Mouse (Mus musculus): ENCODE results near the gene C5ar1. TPM values are rescaled to one million over a fixed set of nuclear protein-coding genes. Genes with fewer than 3 reads are reported as not detected.

C5ar1 gene
- polyA plus RNA-seq, 1 experiment from 2014 or later: 1.2 TPM

GRCm38 (mm10) chr7:16296146-16296545 is 36.8 kb upstream of the C5ar1 start:
- no peaks in the 10 kb centered on the region for H3K9me3 ChIP-seq (replicated peaks; ENCODE audit: control insufficient read depth, low read length, poor library complexity, severe bottlenecking)
- H3K4me1 ChIP-seq (ENCODE audit: control insufficient read depth, insufficient read depth, low read length): peaks cover 38% of the 10 kb centered on the region
- no peaks in the 10 kb centered on the region for H3K27me3 ChIP-seq (ENCODE audit: control insufficient read depth, insufficient read depth, low read depth, low read length)
- no peaks in the 10 kb centered on the region for H3K36me3 ChIP-seq (ENCODE audit: control insufficient read depth, insufficient read depth, low read length)
- H3K9ac ChIP-seq (ENCODE audit: low read depth, low read length): no peak overlapping the region
- 41% methylated on average over 2 of the region's 2 CpGs for WGBS
- H3K4me3 ChIP-seq (ENCODE audit: low read depth, low read length): no peak overlapping the region
- H3K4me2 ChIP-seq (ENCODE audit: low read length): peak overlapping the region; percentile 94
- ATAC-seq: no peak
- no peak overlapping the region; the same call in 1 of the 2 replicates for H3K27ac ChIP-seq (ENCODE audit: low read length)

DNA sequence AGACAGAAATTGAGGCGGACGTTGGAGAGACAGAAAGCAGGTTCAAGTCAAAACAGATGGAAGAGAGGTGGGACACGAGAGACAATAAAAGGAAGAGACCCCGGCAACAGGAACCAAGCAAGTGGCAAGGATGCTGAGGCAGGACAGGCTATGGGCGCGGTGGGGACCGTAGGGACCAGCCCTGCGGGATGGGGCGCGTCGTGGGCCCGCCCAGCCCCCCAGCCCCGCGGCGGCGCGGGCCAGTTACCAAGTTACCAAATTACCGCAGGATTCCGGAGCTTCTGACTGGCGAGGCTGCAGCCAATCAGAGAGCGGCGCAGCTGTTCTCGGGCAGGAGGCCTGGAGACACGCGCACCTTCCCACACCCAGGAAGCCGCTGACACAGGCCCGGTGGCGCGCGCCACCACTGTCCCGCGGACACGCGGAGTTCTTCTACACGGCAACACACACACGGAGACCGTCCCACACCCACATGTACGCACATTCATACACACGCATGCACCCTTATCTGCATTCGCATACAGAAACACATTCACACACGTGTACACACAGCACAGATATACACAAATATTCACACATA is 36.1 kb upstream of the C5ar1 start:
- 2% methylated on average over 41 of the region's 41 CpGs for WGBS

GRCm38 (mm10) chr7:16294837-16295236 is 35.5 kb upstream of the C5ar1 start:
- WGBS: under 1% methylated on average over 23 of the region's 23 CpGs
- Histone ChIP-seq H3K4me1 (ENCODE audit: control insufficient read depth, insufficient read depth, low read length) (peaks cover 32% of the 10 kb centered on the region), H3K4me2 (ENCODE audit: low read length) (peak overlapping the region; percentile 94), H3K36me3 (ENCODE audit: control insufficient read depth, insufficient read depth, low read length) (no peaks in the 10 kb centered on the region), H3K27me3 (ENCODE audit: control insufficient read depth, insufficient read depth, low read depth, low read length) (no peaks in the 10 kb centered on the region), H3K9me3 (replicated peaks; ENCODE audit: control insufficient read depth, low read length, poor library complexity, severe bottlenecking) (no peaks in the 10 kb centered on the region), H3K9ac (ENCODE audit: low read depth, low read length) (peak overlapping the region; percentile 36), H3K27ac (ENCODE audit: low read length) (peak overlapping the region; percentile 75), H3K4me3 (ENCODE audit: low read depth, low read length) (peak overlapping the region; percentile 48)
- peak; percentile 57 for ATAC-seq

More for the DNA sequence above, 36.1 kb upstream of the C5ar1 start:
- Histone ChIP-seq H3K9ac (ENCODE audit: low read depth, low read length) (peak overlapping the region; percentile 36), H3K36me3 (ENCODE audit: control insufficient read depth, insufficient read depth, low read length) (no peaks in the 10 kb centered on the region), H3K4me3 (ENCODE audit: low read depth, low read length) (peak overlapping the region; percentile 48), H3K27me3 (ENCODE audit: control insufficient read depth, insufficient read depth, low read depth, low read length) (no peaks in the 10 kb centered on the region), H3K4me1 (ENCODE audit: control insufficient read depth, insufficient read depth, low read length) (peaks cover 35% of the 10 kb centered on the region), H3K4me2 (ENCODE audit: low read length) (peak overlapping the region; percentile 94), H3K9me3 (replicated peaks; ENCODE audit: control insufficient read depth, low read length, poor library complexity, severe bottlenecking) (no peaks in the 10 kb centered on the region), H3K27ac (ENCODE audit: low read length) (peak overlapping the region; percentile 75)
- ATAC-seq: peak; percentile 19

DNA sequence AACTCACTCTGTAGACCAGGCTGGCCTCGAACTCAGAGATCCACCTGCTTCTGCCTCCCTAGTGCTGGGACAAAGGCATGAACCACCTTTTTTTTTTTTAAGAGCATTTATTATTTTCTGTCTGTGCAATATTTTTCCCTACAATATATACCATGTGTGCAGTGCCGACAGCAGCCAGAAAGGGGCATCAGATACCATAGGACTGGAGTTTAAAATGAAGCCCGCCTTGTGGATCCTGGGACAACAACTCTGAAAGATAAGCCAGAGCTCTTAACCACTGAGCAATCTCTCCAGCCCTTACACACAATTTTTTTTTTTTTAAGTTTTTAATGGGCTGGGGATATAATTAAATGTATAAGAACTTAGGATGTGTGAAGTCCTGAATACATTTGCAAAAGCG is 35.0 kb upstream of the C5ar1 start:
- no peak for ATAC-seq
- no peak overlapping the region for H3K4me3 ChIP-seq (ENCODE audit: low read depth, low read length)
- H3K9me3 ChIP-seq (replicated peaks; ENCODE audit: control insufficient read depth, low read length, poor library complexity, severe bottlenecking): no peaks in the 10 kb centered on the region
- no peak overlapping the region for H3K27ac ChIP-seq (ENCODE audit: low read length)
- peaks cover 32% of the 10 kb centered on the region for H3K4me1 ChIP-seq (ENCODE audit: control insufficient read depth, insufficient read depth, low read length)
- no peaks in the 10 kb centered on the region for H3K36me3 ChIP-seq (ENCODE audit: control insufficient read depth, insufficient read depth, low read length)
- H3K4me2 ChIP-seq (ENCODE audit: low read length): peak overlapping the region; percentile 94
- 33% methylated on average over 4 of the region's 4 CpGs for WGBS
- H3K9ac ChIP-seq (ENCODE audit: low read depth, low read length): no peak overlapping the region
- H3K27me3 ChIP-seq (ENCODE audit: control insufficient read depth, insufficient read depth, low read depth, low read length): no peaks in the 10 kb centered on the region

GRCm38 (mm10) chr7:16287791-16288190 is 28.5 kb upstream of the C5ar1 start:
- peaks cover 11% of the 10 kb centered on the region for H3K4me1 ChIP-seq (ENCODE audit: control insufficient read depth, insufficient read depth, low read length)
- ATAC-seq: no peak

DNA sequence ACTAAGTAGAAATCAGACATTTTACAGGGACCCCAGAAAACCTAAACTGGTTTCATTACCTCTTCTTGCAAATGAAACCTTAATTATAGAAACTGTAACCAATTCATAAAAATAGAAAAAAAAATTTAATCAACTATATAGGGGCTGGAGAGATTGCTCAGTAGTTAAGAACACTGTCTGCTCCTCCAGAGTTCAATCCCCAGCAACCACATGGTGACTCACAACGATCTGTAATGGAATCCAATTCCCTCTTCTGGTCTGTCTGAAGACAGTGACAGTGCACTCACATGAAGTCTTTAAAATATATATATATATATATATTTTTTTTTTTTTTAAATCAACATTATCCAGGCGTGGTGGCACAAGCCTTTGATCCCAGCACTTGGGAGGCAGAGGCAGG is 27.7 kb upstream of the C5ar1 start:
- Histone ChIP-seq H3K4me3 (ENCODE audit: low read depth, low read length) (peak overlapping the region; percentile 69), H3K4me2 (ENCODE audit: low read length) (peak overlapping the region; percentile 61), H3K9ac (ENCODE audit: low read depth, low read length) (peak overlapping the region; percentile 75; the same call in 1 of the 2 replicates), H3K36me3 (ENCODE audit: control insufficient read depth, insufficient read depth, low read length) (peaks cover 3% of the 10 kb centered on the region; the same call in 1 of the 2 replicates), H3K27ac (ENCODE audit: low read length) (peak overlapping the region; percentile 93), H3K9me3 (replicated peaks; ENCODE audit: control insufficient read depth, low read length, poor library complexity, severe bottlenecking) (no peaks in the 10 kb centered on the region), H3K27me3 (ENCODE audit: control insufficient read depth, insufficient read depth, low read depth, low read length) (no peaks in the 10 kb centered on the region), H3K4me1 (ENCODE audit: control insufficient read depth, insufficient read depth, low read length) (peaks cover 11% of the 10 kb centered on the region)
- ATAC-seq: no peak
- 90% methylated on average over 2 of the region's 2 CpGs for WGBS

More at GRCm38 (mm10) chr7:16287791-16288190, 28.5 kb upstream of the C5ar1 start:
- Histone ChIP-seq H3K9ac (ENCODE audit: low read depth, low read length) (no peak overlapping the region), H3K27ac (ENCODE audit: low read length) (no peak overlapping the region), H3K9me3 (replicated peaks; ENCODE audit: control insufficient read depth, low read length, poor library complexity, severe bottlenecking) (no peaks in the 10 kb centered on the region), H3K4me2 (ENCODE audit: low read length) (no peak overlapping the region), H3K4me3 (ENCODE audit: low read depth, low read length) (no peak overlapping the region), H3K27me3 (ENCODE audit: control insufficient read depth, insufficient read depth, low read depth, low read length) (no peaks in the 10 kb centered on the region), H3K36me3 (ENCODE audit: control insufficient read depth, insufficient read depth, low read length) (no peaks in the 10 kb centered on the region; the same call in 1 of the 2 replicates)
- WGBS: 70% methylated on average over 1 of the region's 1 CpGs

GRCm38 (mm10) chr7:16286026-16286961 is 27.0 kb upstream of the C5ar1 start, which contains the start of gene Ccdc9:
Gene Ccdc9 (minus strand): TSS chr7:16286795.
- Histone ChIP-seq H3K27ac (ENCODE audit: low read length) (peak within 1 kb of the TSS; percentile 93), H3K4me2 (ENCODE audit: low read length) (peak within 1 kb of the TSS; percentile 61), H3K9me3 (replicated peaks; ENCODE audit: control insufficient read depth, low read length, poor library complexity, severe bottlenecking) (no peaks in the 10 kb centered on the region), H3K36me3 (ENCODE audit: control insufficient read depth, insufficient read depth, low read length) (peaks cover 3% of the 10 kb centered on the region; the same call in 1 of the 2 replicates), H3K27me3 (ENCODE audit: control insufficient read depth, insufficient read depth, low read depth, low read length) (no peaks in the 10 kb centered on the region), H3K4me3 (ENCODE audit: low read depth, low read length) (peak within 1 kb of the TSS; percentile 69), H3K4me1 (ENCODE audit: control insufficient read depth, insufficient read depth, low read length) (peaks cover 11% of the 10 kb centered on the region), H3K9ac (ENCODE audit: low read depth, low read length) (peak within 1 kb of the TSS; percentile 75)
- WGBS: under 1% methylated on average over 69 of the region's 70 CpGs
- ATAC-seq: peak; percentile 95

GRCm38 (mm10) chr7:16285450-16286025 is 26.2 kb upstream of the C5ar1 start:
- 3% methylated on average over 14 of the region's 14 CpGs for WGBS

More at GRCm38 (mm10) chr7:16285450-16286025, 26.2 kb upstream of the C5ar1 start:
- H3K4me2 ChIP-seq (ENCODE audit: low read length): peak overlapping the region; percentile 61
- no peaks in the 10 kb centered on the region for H3K27me3 ChIP-seq (ENCODE audit: control insufficient read depth, insufficient read depth, low read depth, low read length)
- H3K36me3 ChIP-seq (ENCODE audit: control insufficient read depth, insufficient read depth, low read length): peaks cover 3% of the 10 kb centered on the region; the same call in 1 of the 2 replicates
- ATAC-seq: peak; percentile 52
- no peaks in the 10 kb centered on the region for H3K9me3 ChIP-seq (replicated peaks; ENCODE audit: control insufficient read depth, low read length, poor library complexity, severe bottlenecking)
- H3K4me3 ChIP-seq (ENCODE audit: low read depth, low read length): peak overlapping the region; percentile 69
- peaks cover 11% of the 10 kb centered on the region for H3K4me1 ChIP-seq (ENCODE audit: control insufficient read depth, insufficient read depth, low read length)
- H3K9ac ChIP-seq (ENCODE audit: low read depth, low read length): 0 out of 2 replicates have a peak overlapping the region, but pooled peaks have one; percentile 75
- H3K27ac ChIP-seq (ENCODE audit: low read length): peak overlapping the region; percentile 12
